Mouse (Mus musculus): ENCODE results near the gene Grin2a. TPM values are rescaled to one million over a fixed set of nuclear protein-coding genes. Genes with fewer than 3 reads are reported as not detected.
A peak's percentile ranks its signal among the peaks of the same experiment; 100 is the strongest.

Grin2a gene
- polyA plus RNA-seq, 1 experiment from 2014 or later = 0.19 TPM

- H3K36me3 ChIP-seq (replicated peaks) = no peaks in the 10 kb centered on the region
- no peak overlapping the region for H3K27ac ChIP-seq
- peak overlapping the region; percentile 60 for H3K4me3 ChIP-seq
- no peak for DNase-seq (ENCODE audit: extremely low spot score, low spot score)
- peaks cover 39% of the 10 kb centered on the region for H3K4me1 ChIP-seq
- peaks cover 74% of the 10 kb centered on the region for H3K27me3 ChIP-seq (ENCODE audit: poor library complexity, severe bottlenecking)
- under 1% methylated on average over 43 of the region's 51 CpGs for WGBS
- no peaks in the 10 kb centered on the region for H3K9me3 ChIP-seq
Measured at GRCm38 (mm10) chr16:9994041-9994950, 1.1 kb downstream of the Grin2a start.

- 1% methylated on average over 39 of the region's 39 CpGs for WGBS
- peak; percentile 70 for DNase-seq (ENCODE audit: extremely low spot score, low spot score)
- Histone ChIP-seq H3K27ac (no peak overlapping the region), H3K27me3 (ENCODE audit: poor library complexity, severe bottlenecking) (peaks cover 74% of the 10 kb centered on the region), H3K4me3 (peak overlapping the region; percentile 60), H3K9me3 (no peaks in the 10 kb centered on the region), H3K36me3 (replicated peaks) (no peaks in the 10 kb centered on the region), H3K4me1 (peaks cover 39% of the 10 kb centered on the region)
Measured at GRCm38 (mm10) chr16:9993255-9994040, 1.9 kb downstream of the Grin2a start.

DNA sequence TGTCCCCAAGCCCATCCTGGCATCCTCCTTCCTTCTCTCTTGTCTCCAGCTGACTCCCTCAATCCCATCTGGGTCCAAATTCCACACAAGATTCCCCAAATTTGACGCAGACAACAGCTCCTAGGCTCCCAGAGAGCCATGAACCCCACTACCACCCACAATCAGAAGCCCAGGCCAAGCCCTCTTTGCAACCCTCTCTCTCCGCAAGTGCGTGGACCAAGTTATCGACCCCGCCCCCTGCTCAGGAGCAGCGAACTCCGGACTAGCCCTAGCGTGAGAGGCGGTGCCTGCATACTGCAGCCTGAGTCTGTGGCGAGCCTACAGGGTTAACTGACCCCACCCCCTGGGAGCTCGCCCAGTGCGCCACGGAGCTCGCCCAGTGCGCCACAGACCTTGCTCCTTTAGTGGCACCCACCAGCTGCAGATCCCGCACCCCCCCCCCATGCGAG is 2.6 kb downstream of the Grin2a start:
- H3K4me3 ChIP-seq = peak overlapping the region; percentile 60
- H3K9me3 ChIP-seq = no peaks in the 10 kb centered on the region
- H3K36me3 ChIP-seq (replicated peaks) = no peaks in the 10 kb centered on the region
- DNase-seq (ENCODE audit: extremely low spot score, low spot score) = peak; percentile 28
- peaks cover 74% of the 10 kb centered on the region for H3K27me3 ChIP-seq (ENCODE audit: poor library complexity, severe bottlenecking)
- no peak overlapping the region for H3K27ac ChIP-seq
- peaks cover 39% of the 10 kb centered on the region for H3K4me1 ChIP-seq
- WGBS = 1% methylated on average over 17 of the region's 17 CpGs

GRCm38 (mm10) chr16:9992076-9992772 is 3.1 kb downstream of the Grin2a start:
- H3K27me3 ChIP-seq (ENCODE audit: poor library complexity, severe bottlenecking) = peaks cover 73% of the 10 kb centered on the region

GRCm38 (mm10) chr16:9985041-9985440 is 10.3 kb downstream of the Grin2a start:
- Histone ChIP-seq H3K4me1 (no peaks in the 10 kb centered on the region), H3K36me3 (replicated peaks) (no peaks in the 10 kb centered on the region), H3K9me3 (no peaks in the 10 kb centered on the region), H3K27ac (no peak overlapping the region), H3K4me3 (no peak overlapping the region), H3K27me3 (ENCODE audit: poor library complexity, severe bottlenecking) (peaks cover 1% of the 10 kb centered on the region; the same call in 1 of the 2 replicates)
- WGBS = 88% methylated on average over 3 of the region's 3 CpGs
- DNase-seq (ENCODE audit: extremely low spot score, low spot score) = no peak

More at GRCm38 (mm10) chr16:9992076-9992772, 3.1 kb downstream of the Grin2a start:
- Histone ChIP-seq H3K27ac (no peak overlapping the region), H3K9me3 (no peaks in the 10 kb centered on the region), H3K4me3 (peak overlapping the region; percentile 60), H3K36me3 (replicated peaks) (no peaks in the 10 kb centered on the region), H3K4me1 (peaks cover 39% of the 10 kb centered on the region)
- no peak for DNase-seq (ENCODE audit: extremely low spot score, low spot score)
- 13% methylated on average over 34 of the region's 34 CpGs for WGBS

GRCm38 (mm10) chr16:9980641-9981040 is 14.7 kb downstream of the Grin2a start:
- Histone ChIP-seq H3K27me3 (ENCODE audit: poor library complexity, severe bottlenecking) (no peaks in the 10 kb centered on the region), H3K4me3 (no peak overlapping the region), H3K4me1 (no peaks in the 10 kb centered on the region), H3K27ac (no peak overlapping the region), H3K36me3 (replicated peaks) (no peaks in the 10 kb centered on the region), H3K9me3 (no peaks in the 10 kb centered on the region)
- WGBS = 60% methylated on average over 2 of the region's 2 CpGs
- no peak for DNase-seq (ENCODE audit: extremely low spot score, low spot score)

- Histone ChIP-seq H3K4me1 (no peaks in the 10 kb centered on the region), H3K27me3 (ENCODE audit: poor library complexity, severe bottlenecking) (no peaks in the 10 kb centered on the region), H3K36me3 (replicated peaks) (no peaks in the 10 kb centered on the region), H3K4me3 (no peak overlapping the region), H3K27ac (no peak overlapping the region), H3K9me3 (no peaks in the 10 kb centered on the region)
- WGBS = 90% methylated on average over 2 of the region's 2 CpGs
- DNase-seq (ENCODE audit: extremely low spot score, low spot score) = no peak
Measured at GRCm38 (mm10) chr16:9978173-9978572, 17.2 kb downstream of the Grin2a start.

GRCm38 (mm10) chr16:9972705-9973104 is 22.7 kb downstream of the Grin2a start:
- 93% methylated on average over 3 of the region's 3 CpGs for WGBS
- H3K9me3 ChIP-seq = no peaks in the 10 kb centered on the region
- H3K36me3 ChIP-seq (replicated peaks) = no peaks in the 10 kb centered on the region
- H3K4me1 ChIP-seq = no peaks in the 10 kb centered on the region
- H3K27me3 ChIP-seq (ENCODE audit: poor library complexity, severe bottlenecking) = no peaks in the 10 kb centered on the region
- no peak for DNase-seq (ENCODE audit: extremely low spot score, low spot score)
- H3K4me3 ChIP-seq = no peak overlapping the region
- no peak overlapping the region for H3K27ac ChIP-seq

DNA sequence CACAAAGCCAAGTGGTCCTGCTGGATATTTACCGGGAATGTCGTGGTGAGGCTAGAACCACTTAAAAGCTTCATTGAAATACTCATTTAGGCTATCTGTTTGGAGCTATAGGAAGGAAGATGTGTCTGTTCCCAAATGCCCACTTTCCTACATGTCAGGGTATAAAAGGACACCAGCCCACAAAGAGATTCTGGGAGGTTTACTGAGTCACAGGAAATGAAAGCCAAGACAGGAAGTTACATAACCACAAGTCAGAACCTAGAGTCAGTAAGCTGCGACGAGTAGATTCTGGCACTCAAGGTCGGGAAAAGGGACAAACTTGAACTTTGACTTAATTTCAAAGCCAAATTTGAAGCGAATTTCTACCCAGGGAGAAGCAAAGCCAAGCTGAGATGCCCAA is 30.9 kb downstream of the Grin2a start:
- no peaks in the 10 kb centered on the region for H3K9me3 ChIP-seq
- no peak overlapping the region for H3K27ac ChIP-seq
- WGBS = 85% methylated on average over 6 of the region's 6 CpGs
- no peak for DNase-seq (ENCODE audit: extremely low spot score, low spot score)
- H3K4me3 ChIP-seq = no peak overlapping the region
- H3K36me3 ChIP-seq (replicated peaks) = no peaks in the 10 kb centered on the region
- no peaks in the 10 kb centered on the region for H3K4me1 ChIP-seq
- no peaks in the 10 kb centered on the region for H3K27me3 ChIP-seq (ENCODE audit: poor library complexity, severe bottlenecking)

DNA sequence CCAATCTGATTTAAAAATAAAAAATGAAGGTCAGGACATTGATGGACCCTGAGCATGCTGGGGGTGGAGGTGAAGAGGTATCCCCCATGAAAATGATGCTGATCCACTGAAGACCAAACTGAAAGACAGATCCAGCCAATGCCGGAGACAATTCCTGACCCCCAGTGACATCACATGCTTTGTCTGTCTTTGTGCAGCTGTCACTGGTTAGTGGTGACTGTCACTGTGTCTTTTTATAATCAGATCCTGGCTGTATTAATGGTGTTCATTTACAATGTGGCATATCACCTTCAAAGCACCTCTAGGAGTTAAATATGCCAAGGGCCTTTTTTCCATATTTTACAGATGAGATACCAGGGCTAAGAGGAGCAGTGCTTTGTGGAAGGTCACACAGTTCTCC is 32.9 kb downstream of the Grin2a start:
- H3K36me3 ChIP-seq (replicated peaks) = no peaks in the 10 kb centered on the region
- no peak overlapping the region for H3K4me3 ChIP-seq
- 85% methylated on average over 1 of the region's 1 CpGs for WGBS
- H3K27ac ChIP-seq = no peak overlapping the region
- no peaks in the 10 kb centered on the region for H3K9me3 ChIP-seq
- no peaks in the 10 kb centered on the region for H3K4me1 ChIP-seq
- DNase-seq (ENCODE audit: extremely low spot score, low spot score) = no peak
- no peaks in the 10 kb centered on the region for H3K27me3 ChIP-seq (ENCODE audit: poor library complexity, severe bottlenecking)

DNA sequence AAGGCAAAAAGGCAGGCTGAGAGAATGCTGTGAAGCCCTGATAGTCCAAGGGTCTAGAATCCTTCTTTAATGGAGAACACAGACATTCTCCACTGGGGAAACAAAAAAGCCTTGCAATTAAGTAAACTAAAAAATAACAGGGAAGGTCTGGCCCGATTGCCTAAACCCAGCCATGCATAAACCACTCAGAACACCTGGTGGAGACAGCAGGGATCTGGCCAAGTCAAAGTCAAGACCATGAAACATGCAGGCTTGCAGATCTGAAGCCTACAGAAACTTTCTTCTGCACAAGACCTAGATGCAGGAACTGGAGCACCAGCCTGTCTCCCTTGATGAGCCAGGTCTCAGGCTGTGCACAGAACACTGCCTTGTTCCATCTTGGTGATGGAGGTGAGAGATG is 36.0 kb downstream of the Grin2a start:
- 68% methylated on average over 1 of the region's 1 CpGs for WGBS
- Histone ChIP-seq H3K4me1 (no peaks in the 10 kb centered on the region), H3K36me3 (replicated peaks) (no peaks in the 10 kb centered on the region)

GRCm38 (mm10) chr16:9954266-9954665 is 41.1 kb downstream of the Grin2a start:
- Histone ChIP-seq H3K27ac (no peak overlapping the region), H3K27me3 (ENCODE audit: poor library complexity, severe bottlenecking) (no peaks in the 10 kb centered on the region), H3K36me3 (replicated peaks) (no peaks in the 10 kb centered on the region), H3K4me1 (no peaks in the 10 kb centered on the region), H3K4me3 (no peak overlapping the region), H3K9me3 (no peaks in the 10 kb centered on the region)
- no peak for DNase-seq (ENCODE audit: extremely low spot score, low spot score)
- 34% methylated on average over 5 of the region's 5 CpGs for WGBS

More for the DNA sequence above, 36.0 kb downstream of the Grin2a start:
- no peak overlapping the region for H3K27ac ChIP-seq
- H3K27me3 ChIP-seq (ENCODE audit: poor library complexity, severe bottlenecking) = no peaks in the 10 kb centered on the region
- H3K9me3 ChIP-seq = no peaks in the 10 kb centered on the region
- no peak overlapping the region for H3K4me3 ChIP-seq
- DNase-seq (ENCODE audit: extremely low spot score, low spot score) = no peak
